Mouse (Mus musculus) midbrain, embryonic 13.5 days (tissue): ENCODE measurements around the gene Adgrv1. TPM values are rescaled to one million over a fixed set of nuclear protein-coding genes. Genes with fewer than 3 reads are reported as not detected.

Experiments used
- ATAC-seq: fragments of 200-750 bp; cut with Nextera tagmentation; 2 replicates; pipeline ENCODE4 v1.8.0; 2017; ENCODE audit warnings: mild to moderate bottlenecking, moderate TSS enrichment, moderate library complexity
- H3K27ac ChIP-seq: fragments of 300-500 bp; sonication (generic); 2 replicates; pipeline ENCODE4 v1.5.1; 2015; ENCODE audit warnings: inconsistent platforms, mild to moderate bottlenecking, moderate library complexity
- H3K27me3 ChIP-seq: fragments of 300-500 bp; sonication (generic); 2 replicates; pipeline ENCODE4 v1.6.1; 2015; ENCODE audit warnings: mild to moderate bottlenecking, inconsistent platforms
- H3K36me3 ChIP-seq: fragments of 300-500 bp; sonication (generic); 2 replicates; pipeline ENCODE4 v1.6.1; 2015; ENCODE audit warnings: mild to moderate bottlenecking, inconsistent platforms
- H3K4me1 ChIP-seq: fragments of 300-500 bp; sonication (generic); replicated peaks from 2 replicates; pipeline ENCODE4 v1.6.1; 2015; ENCODE audit warnings: inconsistent platforms
- H3K4me2 ChIP-seq: fragments of 300-500 bp; sonication (generic); replicated peaks from 2 replicates; pipeline ENCODE4 v1.6.1; 2015; ENCODE audit warnings: moderate library complexity, mild to moderate bottlenecking, inconsistent platforms
- H3K4me3 ChIP-seq: fragments of 300-500 bp; sonication (generic); replicated peaks from 2 replicates; pipeline ENCODE4 v1.5.1; 2015; ENCODE audit warnings: mild to moderate bottlenecking, inconsistent platforms
- H3K9ac ChIP-seq: fragments of 300-500 bp; sonication (generic); replicated peaks from 2 replicates; pipeline ENCODE4 v1.6.1; 2015; ENCODE audit warnings: mild to moderate bottlenecking, inconsistent platforms
- H3K9me3 ChIP-seq: fragments of 300-500 bp; sonication (generic); 2 replicates; pipeline ENCODE4 v1.6.1; 2016; ENCODE audit warnings: mild to moderate bottlenecking, inconsistent platforms
- WGBS: fragments of 180-500 bp; shearing (Covaris S2); methylation state at CpG from one replicate; pipeline ENCODE4 v1.1.7; 2015; 5-methylcytosine and 5-hydroxymethylcytosine counted together
- polyA plus RNA-seq: library from polyadenylated mRNA; unstranded; fragments of >200 nt; fragmentation: Nextera tagmentation; extraction: Ambion mirVana; gene quantifications from 2 replicates; pipeline ENCODE4 v1.2.1, GENCODE M21; 2015

The Adgrv1 gene
- polyA plus RNA-seq, 1 experiment from 2014 or later, result 28.5 TPM

GRCm38 (mm10) chr13:81144434-81144833, 488.5 kb downstream of the Adgrv1 start:
- 74% methylated on average over 1 of the region's 1 CpGs for WGBS
- H3K9me3 ChIP-seq, result no peaks in the 10 kb centered on the region
- no peak for ATAC-seq

GRCm38 (mm10) chr13:81142268-81142884, 490.6 kb downstream of the Adgrv1 start:
- no peaks in the 10 kb centered on the region for H3K9me3 ChIP-seq
- no peak overlapping the region for H3K4me3 ChIP-seq
- no peak overlapping the region for H3K27ac ChIP-seq
- no peak overlapping the region for H3K4me2 ChIP-seq
- WGBS, result 44% methylated on average over 6 of the region's 6 CpGs
- no peaks in the 10 kb centered on the region for H3K27me3 ChIP-seq
- ATAC-seq, result peak; percentile 56; the same call in 1 of the 2 replicates
- H3K9ac ChIP-seq, result no peak overlapping the region
- no peaks in the 10 kb centered on the region for H3K4me1 ChIP-seq
- no peaks in the 10 kb centered on the region for H3K36me3 ChIP-seq

More at GRCm38 (mm10) chr13:81144434-81144833, 488.5 kb downstream of the Adgrv1 start:
- Histone ChIP-seq H3K27me3 (no peaks in the 10 kb centered on the region), H3K4me3 (no peak overlapping the region), H3K4me1 (no peaks in the 10 kb centered on the region), H3K4me2 (no peak overlapping the region), H3K9ac (no peak overlapping the region), H3K27ac (no peak overlapping the region), H3K36me3 (no peaks in the 10 kb centered on the region)

DNA sequence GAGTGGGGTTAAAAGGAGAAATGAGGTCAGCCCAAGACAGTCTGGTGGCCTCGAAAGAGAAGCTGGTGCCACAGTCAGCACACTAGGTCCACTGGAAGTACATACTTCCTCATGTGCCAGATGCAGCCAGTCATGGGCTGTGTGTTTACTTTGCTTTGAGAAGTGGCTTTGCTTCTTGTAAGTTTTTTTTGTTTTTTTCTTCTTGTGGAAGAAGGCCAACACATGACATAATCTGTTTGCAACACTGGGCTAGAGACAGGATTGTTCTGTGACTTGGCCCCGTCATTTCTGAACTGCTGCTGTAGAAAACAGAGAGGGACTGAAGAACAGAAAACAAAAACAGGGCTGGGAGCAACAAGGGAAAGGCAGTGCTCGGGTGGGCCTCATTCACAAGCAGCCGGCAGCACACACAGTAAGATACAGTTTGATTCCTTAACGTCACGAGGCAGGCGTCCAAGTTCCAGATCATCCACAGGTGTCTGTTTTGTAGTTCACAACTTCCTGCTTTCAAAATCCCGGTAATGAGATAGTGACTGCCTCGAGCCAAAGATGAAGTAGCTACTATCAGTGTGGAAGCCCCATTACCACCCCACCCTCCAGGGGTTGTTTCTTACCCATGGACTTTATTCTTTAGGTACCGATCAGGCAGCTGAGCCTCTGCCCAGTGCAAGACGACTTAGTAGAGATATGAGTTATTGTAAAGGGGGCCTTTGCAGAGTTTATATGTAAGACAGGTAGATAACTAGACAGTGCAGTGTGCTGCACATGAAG, 496.1 kb downstream of the Adgrv1 start:
- no peaks in the 10 kb centered on the region for H3K9me3 ChIP-seq

GRCm38 (mm10) chr13:81135953-81136352, 497.0 kb downstream of the Adgrv1 start:
- H3K36me3 ChIP-seq, result no peaks in the 10 kb centered on the region
- no peak overlapping the region for H3K9ac ChIP-seq
- H3K27me3 ChIP-seq, result no peaks in the 10 kb centered on the region
- H3K4me2 ChIP-seq, result no peak overlapping the region
- no peak overlapping the region for H3K27ac ChIP-seq
- H3K9me3 ChIP-seq, result no peaks in the 10 kb centered on the region
- ATAC-seq, result no peak
- H3K4me1 ChIP-seq, result peaks cover 8% of the 10 kb centered on the region; the same call in 1 of the 2 replicates
- WGBS, result 86% methylated on average over 10 of the region's 10 CpGs
- no peak overlapping the region for H3K4me3 ChIP-seq

More for the DNA sequence above, 496.1 kb downstream of the Adgrv1 start:
- Histone ChIP-seq H3K27ac (no peak overlapping the region), H3K9ac (no peak overlapping the region), H3K36me3 (no peaks in the 10 kb centered on the region), H3K27me3 (no peaks in the 10 kb centered on the region), H3K4me1 (peaks cover 8% of the 10 kb centered on the region; the same call in 1 of the 2 replicates), H3K4me3 (no peak overlapping the region), H3K4me2 (no peak overlapping the region)
- WGBS, result 79% methylated on average over 11 of the region's 11 CpGs
- peak; percentile 51; the same call in 1 of the 2 replicates for ATAC-seq

- H3K4me2 ChIP-seq, result no peak overlapping the region
- H3K27ac ChIP-seq, result no peak overlapping the region
- ATAC-seq, result no peak
- H3K27me3 ChIP-seq, result no peaks in the 10 kb centered on the region
- no peaks in the 10 kb centered on the region for H3K9me3 ChIP-seq
- no peaks in the 10 kb centered on the region for H3K36me3 ChIP-seq
- H3K9ac ChIP-seq, result no peak overlapping the region
- no peak overlapping the region for H3K4me3 ChIP-seq
- peaks cover 8% of the 10 kb centered on the region; the same call in 1 of the 2 replicates for H3K4me1 ChIP-seq
These were observed 498.5 kb downstream of the Adgrv1 start for GRCm38 (mm10) chr13:81134412-81134811.

DNA sequence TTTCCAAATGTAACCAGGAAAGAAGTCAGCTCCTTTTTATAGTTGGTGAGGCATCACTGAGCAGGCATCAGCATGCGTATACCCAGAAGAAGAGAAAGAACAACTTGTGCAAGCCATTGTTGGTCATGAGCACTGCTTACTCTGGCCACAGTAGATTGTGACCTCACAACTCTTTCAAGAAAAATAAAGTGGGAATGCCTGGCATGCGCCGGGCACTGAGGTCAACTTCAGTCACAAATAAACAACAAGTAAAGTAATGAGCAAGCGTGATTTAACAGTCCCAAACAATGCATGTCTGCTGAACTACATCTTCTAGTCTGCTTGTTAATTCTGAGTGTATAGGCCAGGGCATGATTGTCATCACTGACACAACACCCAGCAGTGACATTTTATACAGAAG, 499.6 kb downstream of the Adgrv1 start:
- H3K9me3 ChIP-seq, result no peaks in the 10 kb centered on the region
- no peak overlapping the region for H3K4me2 ChIP-seq
- H3K4me1 ChIP-seq, result peaks cover 8% of the 10 kb centered on the region; the same call in 1 of the 2 replicates
- no peak overlapping the region for H3K9ac ChIP-seq
- H3K27me3 ChIP-seq, result no peaks in the 10 kb centered on the region
- no peaks in the 10 kb centered on the region for H3K36me3 ChIP-seq
- H3K4me3 ChIP-seq, result no peak overlapping the region
- 69% methylated on average over 4 of the region's 4 CpGs for WGBS
- no peak overlapping the region for H3K27ac ChIP-seq
- ATAC-seq, result no peak

DNA sequence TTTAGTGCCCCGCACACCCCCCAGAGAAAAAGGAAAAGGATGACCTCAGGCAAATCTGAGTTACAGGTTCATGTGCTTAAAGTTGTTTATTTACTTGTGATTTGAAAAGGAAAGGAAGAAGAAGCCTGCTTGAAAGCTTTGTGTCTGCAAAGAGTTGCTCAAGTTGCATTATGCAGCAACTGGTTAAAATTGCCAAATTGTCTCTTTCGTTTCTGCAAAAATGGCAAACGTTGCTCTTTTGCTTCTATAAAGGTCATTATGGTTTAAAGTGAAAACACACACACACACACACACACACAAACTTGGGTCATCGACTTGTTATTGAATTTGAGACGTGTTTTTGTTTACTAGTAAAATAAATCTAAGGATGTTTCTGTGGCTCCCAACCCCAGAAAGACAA, 500.3 kb downstream of the Adgrv1 start:
- peaks cover 8% of the 10 kb centered on the region; the same call in 1 of the 2 replicates for H3K4me1 ChIP-seq
- ATAC-seq, result no peak
- WGBS, result 69% methylated on average over 5 of the region's 5 CpGs
- H3K9me3 ChIP-seq, result no peaks in the 10 kb centered on the region
- no peaks in the 10 kb centered on the region for H3K27me3 ChIP-seq
- H3K4me3 ChIP-seq, result no peak overlapping the region
- H3K36me3 ChIP-seq, result no peaks in the 10 kb centered on the region
- no peak overlapping the region for H3K4me2 ChIP-seq
- no peak overlapping the region for H3K9ac ChIP-seq
- H3K27ac ChIP-seq, result no peak overlapping the region

- Histone ChIP-seq H3K4me1 (peaks cover 8% of the 10 kb centered on the region; the same call in 1 of the 2 replicates), H3K36me3 (no peaks in the 10 kb centered on the region), H3K4me2 (no peak overlapping the region), H3K9me3 (no peaks in the 10 kb centered on the region), H3K27ac (no peak overlapping the region), H3K4me3 (no peak overlapping the region), H3K27me3 (no peaks in the 10 kb centered on the region), H3K9ac (no peak overlapping the region)
- no peak for ATAC-seq
- WGBS, result 25% methylated on average over 6 of the region's 6 CpGs
These were observed 501.1 kb downstream of the Adgrv1 start for GRCm38 (mm10) chr13:81131860-81132259.

DNA sequence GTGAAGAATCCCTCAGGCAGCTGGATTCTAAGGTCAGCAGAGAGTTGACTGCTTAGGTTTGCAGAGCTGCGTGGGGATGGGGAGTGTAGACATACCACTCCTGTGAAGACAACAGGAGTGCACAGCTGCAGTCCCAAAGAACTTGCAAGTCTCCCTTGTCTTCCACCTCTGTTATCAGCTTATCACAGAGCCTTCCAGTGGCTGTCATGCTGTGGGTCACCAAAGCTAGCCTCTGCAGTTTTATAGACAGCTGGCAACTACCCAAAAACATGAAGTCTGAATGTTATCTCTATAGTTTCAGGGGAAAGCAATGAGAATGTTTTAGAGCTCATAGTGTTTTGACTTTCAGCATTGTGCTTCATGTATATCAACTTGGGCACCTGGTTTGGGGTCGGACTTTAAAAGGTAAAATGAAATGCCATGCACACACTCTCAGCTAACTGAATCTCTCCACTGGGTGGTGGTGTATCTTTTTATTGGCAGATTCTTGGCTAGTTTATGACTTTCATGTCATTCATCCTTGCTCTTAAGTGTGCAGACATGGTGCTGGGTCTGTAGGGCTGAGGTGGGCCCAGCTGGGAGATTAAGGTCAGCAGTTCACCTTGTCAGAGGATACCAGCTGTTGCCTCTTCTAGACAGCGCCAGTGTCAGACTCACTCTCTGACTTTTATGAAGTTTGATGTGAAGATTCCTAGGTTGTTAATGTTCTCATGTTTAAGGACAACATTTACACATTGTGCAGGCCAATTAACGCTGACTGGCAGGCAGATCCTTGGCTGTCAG, 502.0 kb downstream of the Adgrv1 start:
- no peak overlapping the region for H3K4me3 ChIP-seq
- peaks cover 8% of the 10 kb centered on the region; the same call in 1 of the 2 replicates for H3K4me1 ChIP-seq
- no peaks in the 10 kb centered on the region for H3K9me3 ChIP-seq
- WGBS, result 77% methylated on average over 4 of the region's 4 CpGs
- H3K36me3 ChIP-seq, result no peaks in the 10 kb centered on the region
- no peak overlapping the region for H3K27ac ChIP-seq
- no peak overlapping the region for H3K9ac ChIP-seq
- no peak overlapping the region for H3K4me2 ChIP-seq
- no peaks in the 10 kb centered on the region for H3K27me3 ChIP-seq
- ATAC-seq, result no peak

DNA sequence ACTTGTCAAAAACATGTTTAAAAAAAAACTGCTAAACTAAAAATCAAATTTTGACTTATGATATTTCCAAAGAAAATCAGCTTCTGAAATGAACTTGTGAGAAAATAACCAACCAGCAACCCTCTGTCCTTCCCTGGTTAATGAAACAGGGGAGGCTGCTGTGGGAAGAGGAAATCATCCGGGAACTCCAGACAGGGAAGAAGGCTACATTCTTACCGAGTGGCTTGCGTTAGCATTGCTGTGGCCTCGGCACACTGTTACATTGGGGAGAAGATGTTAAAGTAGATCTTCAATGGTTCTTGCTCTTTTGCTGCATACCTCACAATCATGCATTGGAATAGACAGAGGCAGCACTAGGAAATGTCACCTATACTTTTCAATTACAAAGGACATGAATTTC, 507.1 kb downstream of the Adgrv1 start:
- Histone ChIP-seq H3K9ac (no peak overlapping the region), H3K27me3 (no peaks in the 10 kb centered on the region), H3K4me3 (no peak overlapping the region), H3K4me2 (no peak overlapping the region), H3K27ac (no peak overlapping the region), H3K4me1 (no peaks in the 10 kb centered on the region), H3K36me3 (no peaks in the 10 kb centered on the region), H3K9me3 (no peaks in the 10 kb centered on the region)
- 87% methylated on average over 4 of the region's 4 CpGs for WGBS
- ATAC-seq, result no peak

GRCm38 (mm10) chr13:81122238-81122637, 510.7 kb downstream of the Adgrv1 start:
- Histone ChIP-seq H3K4me3 (no peak overlapping the region), H3K9me3 (no peaks in the 10 kb centered on the region), H3K27ac (no peak overlapping the region), H3K27me3 (no peaks in the 10 kb centered on the region), H3K9ac (no peak overlapping the region), H3K4me1 (no peaks in the 10 kb centered on the region), H3K36me3 (peaks cover 8% of the 10 kb centered on the region), H3K4me2 (no peak overlapping the region)
- WGBS, result 96% methylated on average over 2 of the region's 2 CpGs
- ATAC-seq, result no peak

GRCm38 (mm10) chr13:81110479-81110878, 522.5 kb downstream of the Adgrv1 start:
- H3K27ac ChIP-seq, result no peak overlapping the region
- no peak for ATAC-seq
- no peaks in the 10 kb centered on the region for H3K9me3 ChIP-seq
- H3K9ac ChIP-seq, result no peak overlapping the region
- no peak overlapping the region for H3K4me3 ChIP-seq
- H3K27me3 ChIP-seq, result no peaks in the 10 kb centered on the region
- no peaks in the 10 kb centered on the region for H3K36me3 ChIP-seq
- no peak overlapping the region for H3K4me2 ChIP-seq
- 91% methylated on average over 4 of the region's 4 CpGs for WGBS
- H3K4me1 ChIP-seq, result no peaks in the 10 kb centered on the region
